Mouse (Mus musculus) adrenal gland, adult 2 months (tissue): ENCODE results near the gene Cst11. TPM values are rescaled to one million over a fixed set of nuclear protein-coding genes. Genes with fewer than 3 reads are reported as not detected.

Experiments
- polyA plus RNA-seq: library from polyadenylated mRNA; depleted of rRNA; stranded (reverse); fragments of >200 nt; gene quantifications from 2 replicates; pipeline ENCODE4 v1.2.3, GENCODE M21; 2012; rRNA removed
- total RNA-seq, 2 experiments: library from RNA; stranded (reverse); gene quantifications; 2 replicates each; pipeline ENCODE4 v1.2.3; 2021

The Cst11 gene
- total and polyA plus RNA-seq, 3 experiments = not detected

Other genes starting within 250 kb of the Cst11 start
- gene Nxt1, start 98.9 kb downstream of the Cst11 start, total RNA-seq = 10 to 100 TPM; 15.8 to 20.6 TPM
- gene Nxt1, start 98.9 kb downstream of the Cst11 start, polyA plus RNA-seq = 10.9 and 11.1 TPM in 2 replicates
- gene Gzf1, start 90.5 kb downstream of the Cst11 start, total RNA-seq = 10 to 100 TPM; 26.8 to 31.7 TPM
- gene Gzf1, start 90.5 kb downstream of the Cst11 start, polyA plus RNA-seq = 7.7 and 10.5 TPM in 2 replicates
- 1 to 10 TPM; 4.8 to 5.1 TPM for gene Napb, start 39.0 kb downstream of the Cst11 start, total RNA-seq
- gene Napb, start 39.0 kb downstream of the Cst11 start, polyA plus RNA-seq = 0.49 and 0.61 TPM in 2 replicates
- gene Cstl1, start 21.1 kb downstream of the Cst11 start, total RNA-seq = under 1 TPM in 1 of 2 experiments, not detected in 1; 0.62 TPM
- gene Cstl1, start 21.1 kb downstream of the Cst11 start, polyA plus RNA-seq = not detected in 2 replicates
- not detected for gene 8030411F24Rik, start 10.5 kb upstream of the Cst11 start, total RNA-seq
- not detected in 2 replicates for gene 8030411F24Rik, start 10.5 kb upstream of the Cst11 start, polyA plus RNA-seq
- not detected for gene Cst12, start 17.9 kb upstream of the Cst11 start, total RNA-seq
- not detected in 2 replicates for gene Cst12, start 17.9 kb upstream of the Cst11 start, polyA plus RNA-seq
- 10 to 100 TPM in 1 of 2 experiments, 1 to 10 TPM in 1; 7.7 to 81.2 TPM for gene Cst8, start 27.3 kb upstream of the Cst11 start, total RNA-seq
- gene Cst8, start 27.3 kb upstream of the Cst11 start, polyA plus RNA-seq = 1.7 and 2.1 TPM in 2 replicates
- gene Cst13, start 48.6 kb upstream of the Cst11 start, total RNA-seq = not detected
- not detected in 2 replicates for gene Cst13, start 48.6 kb upstream of the Cst11 start, polyA plus RNA-seq
- gene Cst9, start 63.6 kb upstream of the Cst11 start, total RNA-seq = not detected
- not detected in 2 replicates for gene Cst9, start 63.6 kb upstream of the Cst11 start, polyA plus RNA-seq
- 1 to 10 TPM in 1 of 2 experiments, not detected in 1; 1.7 TPM for gene 9230104L09Rik, start 93.5 kb upstream of the Cst11 start, total RNA-seq
- gene 9230104L09Rik, start 93.5 kb upstream of the Cst11 start, polyA plus RNA-seq = 0.19 TPM in 1 of 2 replicates, not detected in the other
- 1,000 to 10,000 TPM in 1 of 2 experiments, 100 to 1,000 TPM in 1; 994 to 1,003 TPM for gene Cst3, start 104.2 kb upstream of the Cst11 start, total RNA-seq
- gene Cst3, start 104.2 kb upstream of the Cst11 start, polyA plus RNA-seq = 1,344 and 1,354 TPM in 2 replicates
- not detected for gene Gm1330, start 231.8 kb upstream of the Cst11 start, total RNA-seq
- gene Gm1330, start 231.8 kb upstream of the Cst11 start, polyA plus RNA-seq = not detected in 2 replicates
- not detected for gene Gm10750, start 245.7 kb upstream of the Cst11 start, total RNA-seq
- gene Gm10750, start 245.7 kb upstream of the Cst11 start, polyA plus RNA-seq = not detected in 2 replicates